ENCODE assay signal across 23 mouse cellular contexts in genomic region chr7:132419378-132420255, GRCm38 (mm10).
"Had no signal": no experiment of that assay in that cellular context is flagged by ENCODE, and none has a peak within 500 bp of the region (broad histone marks: within the 10 kb centered on the region; RNA-seq: fewer than 3 reads in every experiment).

No protein-coding gene starts in this region.

- H3K27me3 ChIP-seq: heart, embryonic 13.5 days; heart, embryonic 15.5 days; hindbrain, embryonic 13.5 days; hindbrain, embryonic 15.5 days; kidney, embryonic 15.5 days had no signal

- DNase-seq: gastrocnemius, adult 2 months; gastrocnemius, postnatal 10 days; gastrocnemius, postnatal 25 days; heart, adult 11 months; heart, adult 2 months; heart, postnatal 14 days; heart, postnatal 36 days; kidney, adult 11 months; kidney, adult 2 months; kidney, adult 9 months; kidney, postnatal 14 days; kidney, postnatal 36 days; liver had no signal

- H3K4me3 ChIP-seq: gastrocnemius, adult 2 months; heart, adult 2 months; heart, embryonic 13.5 days; heart, embryonic 15.5 days; hindbrain, embryonic 13.5 days; hindbrain, embryonic 15.5 days; kidney, embryonic 15.5 days; left cerebral cortex, adult 2 months; limb, embryonic 10.5 days; limb, embryonic 12.5 days had no signal

- H3K27ac ChIP-seq: gastrocnemius, adult 2 months; heart, adult 2 months; heart, embryonic 13.5 days; heart, embryonic 15.5 days; hindbrain, embryonic 13.5 days; hindbrain, embryonic 15.5 days; hindbrain, postnatal 0 days; kidney, embryonic 15.5 days; kidney, postnatal 0 days; left cerebral cortex, adult 2 months; limb, embryonic 10.5 days; limb, embryonic 12.5 days had no signal

- H3K4me1 ChIP-seq: heart, embryonic 15.5 days had no signal
